Mouse (Mus musculus): ENCODE results near the gene Trim63. TPM values are rescaled to one million over a fixed set of nuclear protein-coding genes. Genes with fewer than 3 reads are reported as not detected.
A peak's percentile ranks its signal among the peaks of the same experiment; 100 is the strongest.

The Trim63 gene
- polyA plus RNA-seq, 1 experiment from 2014 or later: 47.5 TPM

DNA sequence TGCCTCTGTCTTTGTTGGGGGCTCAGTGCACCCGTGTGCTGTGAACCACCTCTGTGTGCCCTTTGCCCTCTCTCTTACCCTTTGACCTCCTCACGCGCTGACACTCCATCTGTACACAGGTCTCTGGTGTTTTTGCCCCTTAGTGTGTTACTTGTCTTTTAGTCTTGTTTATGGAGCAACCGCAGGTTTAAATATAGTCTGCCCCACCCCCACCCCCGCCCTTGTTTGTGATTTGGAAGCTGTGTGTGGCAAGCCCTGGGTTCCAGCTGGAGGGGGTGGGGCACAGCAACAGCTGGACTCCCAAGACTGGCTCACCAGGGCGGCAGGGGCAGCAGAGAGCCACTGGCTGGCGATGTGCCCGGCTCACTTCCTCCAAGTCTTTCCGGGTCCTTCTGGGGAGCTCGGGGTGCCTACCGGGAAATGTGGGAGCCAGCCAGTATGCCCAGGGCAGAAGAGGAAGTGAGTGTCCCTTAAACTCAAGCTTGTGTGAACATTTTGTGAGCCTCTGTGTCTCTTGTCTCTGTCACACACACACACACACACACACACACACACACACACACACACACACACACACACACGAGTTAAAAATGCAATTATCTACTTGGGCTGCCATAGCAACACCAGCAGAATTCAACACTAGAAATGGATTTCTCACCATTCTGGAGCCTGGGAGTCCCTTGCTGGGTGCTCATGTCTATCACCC is 7.4 kb upstream of the Trim63 start:
- Histone ChIP-seq H3K9me3 (no peaks in the 10 kb centered on the region), H3K27me3 (ENCODE audit: insufficient read depth, poor library complexity, severe bottlenecking) (no peaks in the 10 kb centered on the region), H3K36me3 (no peaks in the 10 kb centered on the region), H3K27ac (peak overlapping the region; percentile 85), H3K4me1 (peaks cover 30% of the 10 kb centered on the region), H3K4me3 (peak overlapping the region; percentile 41)
- no peak for DNase-seq (ENCODE audit: low spot score)
- WGBS: 21% methylated on average over 11 of the region's 12 CpGs

DNA sequence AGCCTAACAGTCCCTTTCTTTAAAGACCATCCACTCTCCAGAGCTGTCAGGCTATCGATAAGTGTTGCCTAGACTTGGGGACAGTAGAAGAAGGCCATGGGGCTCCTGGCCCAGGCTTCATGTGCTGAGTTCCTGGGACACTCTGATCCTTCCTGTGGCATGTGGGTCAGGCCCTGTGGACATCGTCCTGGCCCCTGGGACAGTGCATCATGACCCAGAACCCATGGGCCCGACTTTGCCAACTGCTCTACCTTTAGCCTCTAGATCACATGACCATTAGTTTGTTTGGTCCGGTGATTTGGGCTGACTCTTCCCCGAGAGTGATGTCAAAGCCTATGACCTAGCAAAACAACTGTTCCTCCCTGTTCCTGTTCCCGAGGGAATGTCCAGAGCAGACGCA is 4.8 kb upstream of the Trim63 start:
- H3K4me3 ChIP-seq: no peak overlapping the region
- 0 out of 2 replicates have a peak, but pooled peaks cover 4% of the 10 kb centered on the region for H3K9me3 ChIP-seq
- peaks cover 39% of the 10 kb centered on the region for H3K4me1 ChIP-seq
- no peak overlapping the region for H3K27ac ChIP-seq
- H3K27me3 ChIP-seq (ENCODE audit: insufficient read depth, poor library complexity, severe bottlenecking): no peaks in the 10 kb centered on the region
- DNase-seq (ENCODE audit: low spot score): no peak
- no peaks in the 10 kb centered on the region for H3K36me3 ChIP-seq
- 82% methylated on average over 7 of the region's 7 CpGs for WGBS

DNA sequence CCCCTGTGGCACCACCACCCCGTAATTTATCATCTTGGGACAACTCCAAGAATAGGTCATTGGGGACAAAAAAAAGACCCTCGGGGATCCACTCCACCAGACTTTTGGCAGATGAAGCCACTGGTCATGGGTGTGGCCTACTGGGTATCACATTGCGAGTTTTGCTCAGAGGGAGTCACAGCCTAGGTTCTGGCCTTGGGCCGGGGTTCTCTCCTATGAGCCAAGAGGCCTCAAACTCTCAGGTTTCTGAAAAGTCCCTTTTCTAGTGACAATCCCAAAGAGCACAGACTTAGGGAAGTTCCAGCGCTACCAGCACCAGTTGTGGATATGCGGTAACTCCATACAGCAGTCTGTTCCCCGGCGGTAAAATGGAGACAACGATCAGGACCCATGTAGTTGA is 4.3 kb upstream of the Trim63 start:
- Histone ChIP-seq H3K27me3 (ENCODE audit: insufficient read depth, poor library complexity, severe bottlenecking) (no peaks in the 10 kb centered on the region), H3K27ac (no peak overlapping the region), H3K4me1 (peaks cover 45% of the 10 kb centered on the region), H3K36me3 (no peaks in the 10 kb centered on the region), H3K9me3 (0 out of 2 replicates have a peak, but pooled peaks cover 4% of the 10 kb centered on the region), H3K4me3 (no peak overlapping the region)
- WGBS: 87% methylated on average over 9 of the region's 9 CpGs
- no peak for DNase-seq (ENCODE audit: low spot score)

DNA sequence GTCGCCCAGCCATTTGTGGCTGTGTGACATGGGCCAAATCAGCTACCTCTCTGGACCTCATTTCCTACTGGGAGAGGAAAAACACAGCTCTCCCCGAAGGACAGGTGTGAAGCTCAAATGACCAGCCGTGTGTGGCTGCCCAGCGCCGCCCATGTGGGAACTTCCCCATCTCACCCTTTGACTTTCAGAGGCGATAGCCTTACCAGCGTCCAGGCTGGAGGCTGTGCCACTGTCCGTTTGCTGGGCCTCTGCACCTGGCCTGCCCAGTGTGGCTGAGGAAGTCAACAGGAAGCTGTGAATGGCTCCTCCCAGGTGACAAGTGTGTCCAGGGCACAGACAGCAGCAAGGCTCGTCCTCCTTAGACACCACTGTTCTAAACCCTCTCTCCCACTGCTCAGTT is 3.1 kb upstream of the Trim63 start:
- Histone ChIP-seq H3K27me3 (ENCODE audit: insufficient read depth, poor library complexity, severe bottlenecking) (no peaks in the 10 kb centered on the region), H3K27ac (no peak overlapping the region), H3K4me1 (peaks cover 50% of the 10 kb centered on the region), H3K9me3 (0 out of 2 replicates have a peak, but pooled peaks cover 4% of the 10 kb centered on the region), H3K36me3 (0 out of 2 replicates have a peak, but pooled peaks cover 4% of the 10 kb centered on the region), H3K4me3 (no peak overlapping the region)
- DNase-seq (ENCODE audit: low spot score): no peak
- WGBS: 82% methylated on average over 9 of the region's 9 CpGs

DNA sequence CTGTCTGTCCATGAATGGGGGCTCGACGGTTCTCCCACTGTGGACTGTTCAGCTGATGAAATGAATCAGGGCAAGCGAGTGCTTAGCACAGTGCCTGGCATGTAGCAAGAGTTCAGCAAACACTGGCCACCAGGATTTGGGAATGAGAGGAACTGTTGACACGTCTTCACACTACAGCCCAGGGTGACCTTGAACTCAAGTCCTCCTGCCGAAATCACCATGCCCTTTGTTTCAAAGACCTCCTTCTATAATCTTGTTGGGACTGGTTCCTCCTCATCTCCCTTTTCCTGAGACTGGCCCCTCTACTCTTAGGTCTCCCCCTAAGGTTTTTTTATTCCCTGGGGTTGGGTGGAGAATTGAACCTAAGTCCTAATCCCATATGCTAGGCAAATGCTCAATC is 2.6 kb upstream of the Trim63 start:
- WGBS: 86% methylated on average over 5 of the region's 5 CpGs
- no peaks in the 10 kb centered on the region for H3K27me3 ChIP-seq (ENCODE audit: insufficient read depth, poor library complexity, severe bottlenecking)
- no peak overlapping the region for H3K4me3 ChIP-seq
- H3K9me3 ChIP-seq: 0 out of 2 replicates have a peak, but pooled peaks cover 4% of the 10 kb centered on the region
- H3K27ac ChIP-seq: no peak overlapping the region
- DNase-seq (ENCODE audit: low spot score): no peak
- H3K36me3 ChIP-seq: peaks cover 9% of the 10 kb centered on the region
- peaks cover 44% of the 10 kb centered on the region for H3K4me1 ChIP-seq

DNA sequence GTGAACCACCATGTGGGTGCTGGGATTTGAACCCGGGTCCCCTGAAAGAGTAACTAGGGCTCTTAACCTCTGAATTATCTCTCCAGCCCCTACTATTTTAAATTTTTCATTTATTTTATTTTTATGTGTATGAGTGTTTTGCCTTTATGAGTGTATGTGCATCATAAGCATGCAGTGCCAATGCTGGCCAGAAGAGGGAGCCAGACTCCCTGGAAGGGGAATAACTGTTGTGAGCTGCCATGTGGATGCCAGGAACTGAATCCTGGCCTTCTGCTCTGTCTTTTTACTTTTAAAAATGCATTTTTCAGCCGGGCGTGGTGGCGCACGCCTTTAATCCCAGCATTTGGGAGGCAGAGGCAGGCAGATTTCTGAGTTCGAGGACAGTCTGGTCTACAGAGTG is 2.0 kb upstream of the Trim63 start:
- H3K36me3 ChIP-seq: peaks cover 15% of the 10 kb centered on the region
- 93% methylated on average over 6 of the region's 6 CpGs for WGBS
- H3K27ac ChIP-seq: no peak overlapping the region
- no peak overlapping the region for H3K4me3 ChIP-seq
- H3K27me3 ChIP-seq (ENCODE audit: insufficient read depth, poor library complexity, severe bottlenecking): no peaks in the 10 kb centered on the region
- H3K4me1 ChIP-seq: peaks cover 42% of the 10 kb centered on the region
- no peak for DNase-seq (ENCODE audit: low spot score)
- H3K9me3 ChIP-seq: 0 out of 2 replicates have a peak, but pooled peaks cover 4% of the 10 kb centered on the region

DNA sequence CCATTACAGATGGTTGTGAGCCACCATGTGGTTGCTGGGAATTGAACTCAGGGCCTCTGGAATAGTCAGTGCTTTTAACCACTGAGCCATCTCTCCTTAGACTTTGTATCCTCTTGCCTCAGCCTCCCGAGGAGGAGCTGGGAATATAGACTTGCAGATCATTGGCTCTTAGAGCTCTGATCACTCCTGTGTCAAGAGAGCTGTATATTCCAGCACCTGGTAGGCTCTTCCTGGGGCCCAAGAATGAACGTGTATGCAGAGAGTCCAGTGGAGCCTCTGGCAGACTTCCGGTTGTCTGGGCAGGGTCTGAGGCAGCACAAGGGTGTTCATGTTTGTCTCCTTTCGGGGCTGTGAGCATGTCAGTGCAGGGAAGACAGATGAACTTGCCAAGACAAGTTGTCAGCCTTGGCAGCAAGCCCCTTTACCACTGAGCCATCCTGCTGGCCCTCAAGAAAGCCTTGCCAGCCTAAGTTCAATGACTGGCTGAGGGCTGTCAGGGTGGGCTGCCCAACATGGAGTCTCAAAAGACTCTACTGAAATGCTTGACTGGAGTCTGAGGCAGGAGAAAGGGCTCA is 752 bp upstream of the Trim63 start:
- WGBS: 81% methylated on average over 4 of the region's 4 CpGs

DNA sequence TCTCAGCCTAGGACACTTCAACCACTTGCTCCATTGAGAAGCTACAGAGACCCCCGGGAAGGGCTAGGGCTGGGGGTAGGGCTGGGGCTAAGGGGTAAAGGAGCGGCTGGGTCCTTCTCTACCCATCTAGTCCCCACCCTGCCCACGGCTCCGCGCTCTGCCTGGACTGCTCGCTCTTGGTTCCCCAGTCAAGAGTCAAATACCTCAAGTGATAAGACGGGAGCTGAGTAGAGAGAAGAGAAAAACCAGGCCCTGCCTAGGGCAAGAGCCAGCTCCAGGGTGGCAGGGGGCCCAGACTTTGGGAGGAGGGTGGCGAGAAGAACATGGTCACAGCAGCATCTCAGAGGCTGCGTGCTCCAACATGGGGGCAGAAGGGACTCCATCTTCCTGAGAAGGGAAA is 550 bp downstream of the Trim63 start:
- Histone ChIP-seq H3K36me3 (peaks cover 37% of the 10 kb centered on the region), H3K4me3 (peak overlapping the region; percentile 66), H3K27me3 (ENCODE audit: insufficient read depth, poor library complexity, severe bottlenecking) (no peaks in the 10 kb centered on the region), H3K27ac (peak overlapping the region; percentile 93), H3K4me1 (peaks cover 56% of the 10 kb centered on the region), H3K9me3 (0 out of 2 replicates have a peak, but pooled peaks cover 4% of the 10 kb centered on the region)
- no peak for DNase-seq (ENCODE audit: low spot score)
- WGBS: 25% methylated on average over 9 of the region's 9 CpGs

More for the DNA sequence above, 752 bp upstream of the Trim63 start:
- Histone ChIP-seq H3K9me3 (0 out of 2 replicates have a peak, but pooled peaks cover 4% of the 10 kb centered on the region), H3K27ac (peak overlapping the region; percentile 93), H3K36me3 (peaks cover 26% of the 10 kb centered on the region), H3K27me3 (ENCODE audit: insufficient read depth, poor library complexity, severe bottlenecking) (no peaks in the 10 kb centered on the region), H3K4me1 (peaks cover 51% of the 10 kb centered on the region), H3K4me3 (peak overlapping the region; percentile 66; the same call in 1 of the 2 replicates)
- DNase-seq (ENCODE audit: low spot score): no peak

DNA sequence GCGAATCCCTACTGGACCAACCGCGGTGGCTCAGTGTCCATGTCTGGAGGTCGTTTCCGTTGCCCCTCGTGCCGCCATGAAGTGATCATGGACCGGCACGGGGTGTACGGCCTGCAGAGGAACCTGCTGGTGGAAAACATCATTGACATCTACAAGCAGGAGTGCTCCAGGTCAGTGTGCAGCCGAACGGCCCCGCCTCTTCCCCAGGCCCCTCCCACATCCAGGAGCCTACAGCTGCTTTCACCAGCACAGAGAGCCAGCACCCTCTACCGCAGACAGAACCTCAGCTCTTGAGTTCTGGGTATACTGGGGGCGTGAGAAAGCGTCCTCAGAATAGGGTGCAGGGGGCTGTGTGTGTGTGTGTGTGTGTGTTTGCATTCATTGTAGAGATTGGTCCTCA is 1.5 kb downstream of the Trim63 start:
- H3K9me3 ChIP-seq: 0 out of 2 replicates have a peak, but pooled peaks cover 4% of the 10 kb centered on the region
- H3K4me3 ChIP-seq: peak overlapping the region; percentile 66
- peak overlapping the region; percentile 93 for H3K27ac ChIP-seq
- no peaks in the 10 kb centered on the region for H3K27me3 ChIP-seq (ENCODE audit: insufficient read depth, poor library complexity, severe bottlenecking)
- peaks cover 63% of the 10 kb centered on the region for H3K4me1 ChIP-seq
- WGBS: 41% methylated on average over 16 of the region's 16 CpGs
- H3K36me3 ChIP-seq: peaks cover 45% of the 10 kb centered on the region
- DNase-seq (ENCODE audit: low spot score): no peak

DNA sequence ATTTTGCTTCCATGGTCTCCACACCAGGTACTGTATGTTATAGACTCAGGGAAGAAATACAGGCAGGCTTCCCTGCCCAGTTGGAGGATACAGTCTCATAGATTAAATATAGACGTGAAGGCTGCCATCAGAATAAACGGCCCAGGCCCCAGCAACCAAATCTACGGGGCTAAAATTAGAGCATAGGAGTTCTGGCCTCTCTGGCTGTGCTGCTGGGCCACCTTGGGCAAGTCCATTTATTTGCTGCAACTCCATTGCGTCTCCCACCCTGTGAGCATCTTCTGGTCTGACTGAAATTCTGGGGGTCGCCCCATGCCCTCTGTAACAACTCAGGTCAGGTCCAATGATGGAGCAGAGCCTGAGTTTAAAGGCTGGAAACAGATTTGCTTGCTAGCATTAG is 4.2 kb downstream of the Trim63 start:
- H3K4me1 ChIP-seq: peaks cover 56% of the 10 kb centered on the region
- no peaks in the 10 kb centered on the region for H3K9me3 ChIP-seq
- no peak overlapping the region for H3K4me3 ChIP-seq
- peak overlapping the region; percentile 39; the same call in 1 of the 2 replicates for H3K27ac ChIP-seq
- WGBS: 57% methylated on average over 5 of the region's 5 CpGs
- H3K27me3 ChIP-seq (ENCODE audit: insufficient read depth, poor library complexity, severe bottlenecking): no peaks in the 10 kb centered on the region
- no peak for DNase-seq (ENCODE audit: low spot score)
- H3K36me3 ChIP-seq: peaks cover 67% of the 10 kb centered on the region

DNA sequence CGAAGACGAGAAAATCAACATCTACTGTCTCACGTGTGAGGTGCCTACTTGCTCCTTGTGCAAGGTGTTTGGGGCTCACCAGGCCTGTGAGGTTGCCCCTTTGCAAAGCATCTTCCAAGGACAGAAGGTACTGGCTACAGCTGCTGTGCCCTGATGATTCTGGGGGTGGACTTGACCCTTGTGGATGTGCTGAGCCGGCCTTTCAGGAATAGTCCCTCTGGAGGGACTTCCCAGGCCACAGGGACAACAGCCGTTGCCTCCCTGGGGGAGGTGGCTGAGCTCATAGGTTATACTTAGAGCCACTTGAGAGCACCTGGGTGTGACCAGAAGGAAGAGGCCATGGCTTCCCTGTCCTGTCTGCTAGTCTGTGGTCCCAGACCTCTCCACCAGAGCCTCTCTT is 4.8 kb downstream of the Trim63 start:
- no peak overlapping the region for H3K4me3 ChIP-seq
- 58% methylated on average over 5 of the region's 5 CpGs for WGBS
- no peak for DNase-seq (ENCODE audit: low spot score)
- H3K27ac ChIP-seq: peak overlapping the region; percentile 39; the same call in 1 of the 2 replicates
- H3K9me3 ChIP-seq: no peaks in the 10 kb centered on the region
- no peaks in the 10 kb centered on the region for H3K27me3 ChIP-seq (ENCODE audit: insufficient read depth, poor library complexity, severe bottlenecking)
- peaks cover 51% of the 10 kb centered on the region for H3K4me1 ChIP-seq
- peaks cover 73% of the 10 kb centered on the region for H3K36me3 ChIP-seq

DNA sequence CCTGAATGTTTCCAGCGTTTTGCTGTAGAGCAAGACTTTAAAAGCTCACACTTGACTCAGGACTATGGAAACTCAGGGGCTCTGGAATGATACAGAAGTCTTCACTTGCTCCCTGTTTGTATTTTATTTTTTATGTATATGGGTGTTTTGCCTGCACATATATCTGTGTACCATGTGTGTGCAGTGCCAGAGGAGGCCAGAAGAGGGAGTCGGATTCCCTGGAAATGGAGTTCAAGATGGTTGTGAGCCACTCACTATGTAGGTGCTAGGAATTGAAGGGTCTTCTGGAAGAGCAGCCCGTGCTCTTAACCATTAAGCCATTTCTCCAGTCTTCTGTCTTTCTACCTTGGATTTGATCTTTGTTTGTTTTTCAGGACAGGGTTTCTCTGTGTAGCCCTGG is 6.6 kb downstream of the Trim63 start:
- H3K9me3 ChIP-seq: no peaks in the 10 kb centered on the region
- no peak overlapping the region for H3K27ac ChIP-seq
- no peaks in the 10 kb centered on the region for H3K27me3 ChIP-seq (ENCODE audit: insufficient read depth, poor library complexity, severe bottlenecking)
- peaks cover 88% of the 10 kb centered on the region for H3K36me3 ChIP-seq
- H3K4me3 ChIP-seq: no peak overlapping the region
- no peak for DNase-seq (ENCODE audit: low spot score)
- peaks cover 34% of the 10 kb centered on the region for H3K4me1 ChIP-seq
- WGBS: 55% methylated on average over 3 of the region's 3 CpGs

DNA sequence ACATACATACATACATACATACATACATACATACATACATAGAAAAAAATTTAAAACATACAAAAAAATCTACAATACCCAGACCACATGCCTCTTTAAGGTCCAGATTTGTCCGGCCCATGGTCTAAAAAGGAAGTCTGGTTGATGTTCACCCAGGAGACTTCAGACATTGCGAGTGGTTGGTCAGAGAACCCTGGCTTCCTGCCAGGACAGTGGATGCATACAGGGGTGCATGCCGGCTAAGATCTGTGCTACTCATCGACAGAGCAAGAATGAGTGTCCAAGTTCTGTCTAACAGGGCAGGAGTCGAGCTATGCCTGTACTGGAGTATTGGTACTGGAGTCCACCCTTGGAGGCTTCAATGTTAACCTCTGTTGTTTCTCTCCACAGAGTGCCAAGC is 9.7 kb downstream of the Trim63 start:
- no peak overlapping the region for H3K27ac ChIP-seq
- H3K4me3 ChIP-seq: no peak overlapping the region
- peaks cover 35% of the 10 kb centered on the region for H3K4me1 ChIP-seq
- no peak for DNase-seq (ENCODE audit: low spot score)
- H3K27me3 ChIP-seq (ENCODE audit: insufficient read depth, poor library complexity, severe bottlenecking): no peaks in the 10 kb centered on the region
- 67% methylated on average over 5 of the region's 5 CpGs for WGBS
- peaks cover 89% of the 10 kb centered on the region for H3K36me3 ChIP-seq
- H3K9me3 ChIP-seq: no peaks in the 10 kb centered on the region

Data from heart, embryonic 10.5 days (tissue).